Mouse (Mus musculus): ENCODE measurements around the gene Rp9. TPM values are rescaled to one million over a fixed set of nuclear protein-coding genes. Genes with fewer than 3 reads are reported as not detected.
A peak's percentile ranks its signal among the peaks of the same experiment; 100 is the strongest.

The Rp9 gene
- total RNA-seq, 2 experiments from 2014 or later, result 55.9 to 58.6 TPM

DNA sequence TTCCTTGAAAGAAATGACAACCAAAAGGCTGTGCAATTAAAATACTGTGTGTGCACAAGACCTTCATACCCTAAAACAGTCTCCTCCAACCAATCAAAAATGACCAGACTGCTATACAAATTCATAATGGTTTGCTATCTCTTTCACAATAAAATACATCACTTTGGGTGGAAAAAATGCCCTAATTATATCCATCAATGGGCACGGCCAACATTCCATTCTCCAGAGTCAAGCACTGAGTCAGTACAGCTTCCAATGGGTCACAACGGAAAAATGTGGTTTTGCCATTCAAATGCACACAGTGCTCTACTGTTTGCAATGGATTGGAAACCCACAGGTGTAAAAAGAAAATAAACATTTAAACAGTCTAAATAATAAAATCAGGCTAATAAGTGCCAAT lies 83.7 kb downstream of the Rp9 start:
- intact Hi-C loops (cut with DNase I), result no loop called here
- DNase-seq, result no peak

DNA sequence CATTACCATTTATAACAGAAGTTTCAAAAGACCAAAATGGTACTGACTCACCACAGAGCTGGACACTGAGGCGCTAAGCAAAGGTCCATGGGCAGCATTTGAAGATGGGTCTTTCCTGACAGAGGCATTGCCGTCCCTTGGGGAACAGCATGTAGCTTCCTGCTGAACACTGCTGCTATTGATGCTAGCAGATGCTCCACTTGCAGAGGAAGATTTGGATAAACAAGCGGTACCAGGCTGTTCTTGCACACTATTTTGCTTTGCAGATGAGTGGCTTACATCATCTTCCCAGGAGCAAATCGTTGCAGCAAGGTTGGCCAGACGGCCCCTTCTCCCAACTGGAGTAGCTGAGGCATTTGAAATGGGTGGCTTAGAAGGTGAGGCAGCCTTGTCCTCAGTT lies 93.5 kb downstream of the Rp9 start:
- no peak for DNase-seq
- intact Hi-C loops (cut with DNase I), result no loop called here

DNA sequence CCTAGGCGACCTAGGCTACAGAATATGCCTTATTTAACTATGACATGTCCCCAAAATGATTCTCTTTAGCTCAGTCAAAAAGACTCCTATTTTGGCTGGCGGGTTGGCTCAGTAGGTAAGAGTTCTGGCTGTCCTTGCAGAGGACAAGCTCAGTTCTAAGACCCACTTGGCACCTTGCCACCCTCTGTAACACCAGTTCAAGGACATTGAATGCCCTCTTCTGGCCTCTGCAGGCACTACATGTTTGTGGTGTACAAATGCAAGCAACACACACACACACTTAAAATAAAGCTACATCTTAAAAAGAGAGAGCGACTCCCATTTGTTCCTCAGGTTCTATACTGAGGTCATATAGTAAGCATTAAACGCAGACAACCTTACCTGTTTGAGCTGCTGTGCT lies 96.8 kb downstream of the Rp9 start:
- DNase-seq, result peak; percentile 37
- intact Hi-C loops (cut with DNase I), result no loop called here

DNA sequence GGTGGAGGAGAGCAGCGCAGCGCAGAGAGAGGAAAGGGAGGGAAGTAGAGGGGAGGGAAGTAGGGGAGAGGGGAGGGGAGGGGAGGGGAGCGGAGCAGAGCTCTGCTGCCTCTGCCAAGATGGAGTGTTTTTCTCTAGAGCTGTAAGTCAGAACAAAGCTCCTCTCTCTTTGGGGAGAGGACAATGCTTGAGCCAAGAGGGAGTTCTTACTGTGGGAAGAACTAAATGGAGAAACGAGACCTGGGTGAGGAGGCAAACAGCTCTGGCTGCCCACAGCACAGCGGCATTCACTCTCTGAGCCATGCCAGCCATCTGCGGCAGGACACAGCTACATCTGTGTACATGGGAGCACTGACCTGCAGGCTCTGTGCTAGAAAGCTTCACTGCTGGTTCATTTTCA lies 101.5 kb downstream of the Rp9 start:
- intact Hi-C loops (cut with DNase I), result no loop called here
- DNase-seq, result no peak

DNA sequence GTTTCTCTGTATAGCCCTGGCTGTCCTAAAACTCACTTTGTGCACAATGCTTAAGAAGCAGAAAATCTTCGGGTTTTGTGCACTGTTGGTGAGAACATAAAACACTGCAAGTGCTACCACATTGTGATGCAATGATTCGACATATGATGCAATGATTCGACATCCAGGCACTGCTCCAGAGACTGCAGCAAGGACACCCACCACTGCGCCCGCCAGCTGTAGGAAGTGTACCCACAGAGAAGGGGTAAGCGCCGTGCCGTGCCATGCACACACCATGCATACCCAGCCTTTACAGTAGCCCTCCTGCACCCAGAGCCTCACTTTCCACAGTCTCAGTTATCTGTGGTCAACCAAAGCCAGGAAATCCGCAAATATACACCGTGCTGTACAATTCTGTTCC lies 102.9 kb downstream of the Rp9 start:
- no peak for DNase-seq
- intact Hi-C loops (cut with DNase I), result no loop called here

DNA sequence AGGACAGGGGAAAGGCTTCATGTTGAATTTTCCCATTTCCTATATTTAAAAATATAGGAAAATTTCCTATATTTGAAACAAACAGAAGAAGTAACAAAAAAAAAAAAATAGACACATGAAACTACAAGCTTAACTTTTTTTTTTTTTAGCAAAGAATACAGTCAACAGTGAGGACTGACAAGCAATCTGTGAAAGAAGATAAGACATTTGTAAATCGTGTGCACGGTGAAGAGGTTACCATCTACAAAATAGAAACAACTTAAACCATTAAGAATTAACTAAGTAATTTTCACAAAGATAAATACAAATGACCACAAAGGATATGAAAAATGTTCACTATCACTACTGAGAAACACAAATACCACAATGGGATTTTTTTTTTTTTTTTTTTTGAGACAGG lies 103.3 kb downstream of the Rp9 start:
- intact Hi-C loops (cut with DNase I), result no loop called here
- DNase-seq, result no peak

Other genes with a start within 250 kb of the Rp9 start
- 10 to 100 TPM; 12.8 to 13.7 TPM for gene Zfp809, start 244.0 kb downstream of the Rp9 start, total RNA-seq (2021)
- gene Zfp599, start 209.8 kb downstream of the Rp9 start, total RNA-seq (2021), result 1 to 10 TPM; 5.0 to 6.2 TPM
- gene Zfp810, start 162.1 kb downstream of the Rp9 start, total RNA-seq (2021), result 10 to 100 TPM; 24.3 to 24.6 TPM
- gene Anln, start 80.6 kb downstream of the Rp9 start, total RNA-seq (2021), result 1 to 10 TPM; 5.3 to 5.5 TPM
- gene 9530077C05Rik, start 58.2 kb downstream of the Rp9 start, total RNA-seq (2021), result 10 to 100 TPM; 10.1 to 10.3 TPM
- not detected for gene Gm17545, start 15.5 kb downstream of the Rp9 start, total RNA-seq (2021)
- 10 to 100 TPM; 26.8 to 31.2 TPM for gene Bbs9, start 6.0 kb upstream of the Rp9 start, total RNA-seq (2021)